Mouse (Mus musculus) heart, postnatal 4 days (tissue): ENCODE measurements around the gene Ush1c. TPM values are rescaled to one million over a fixed set of nuclear protein-coding genes. Genes with fewer than 3 reads are reported as not detected.
A peak's percentile ranks its signal among the peaks of the same experiment; 100 is the strongest.
"Not testable (repeated sequence)": the region's sequence is repeated elsewhere in the genome, so short reads cannot be mapped to it uniquely, and the experiment has no call there.

ENCODE experiments used
- DNase-seq: peaks from one replicate; pipeline ENCODE4 v3.0.0; 2021
- total RNA-seq, 2 experiments: library from RNA; stranded (reverse); gene quantifications; 2 replicates each; pipeline ENCODE4 v1.2.3; 2021

The Ush1c gene
- total RNA-seq, 2 experiments from 2014 or later = 13.1 to 14.2 TPM

DNA sequence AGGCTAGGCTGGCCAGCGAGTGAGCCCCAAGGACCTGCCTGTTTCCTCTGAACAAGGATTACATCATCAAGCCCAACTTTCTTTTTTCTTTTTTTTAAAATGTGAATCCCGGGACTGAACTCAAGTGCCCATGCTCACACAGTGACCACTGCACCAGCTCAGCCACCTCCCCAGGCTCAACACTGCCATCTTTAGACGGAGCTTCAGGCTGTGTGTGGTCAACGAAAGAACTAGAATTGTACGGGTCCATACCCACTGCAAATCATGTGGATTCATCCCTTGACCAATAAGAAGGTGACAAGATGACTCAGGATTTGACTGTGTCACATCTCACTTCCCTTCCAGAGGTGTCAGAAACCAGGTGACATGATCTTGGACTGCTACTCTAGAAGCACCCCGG is 33.5 kb downstream of the Ush1c start:
- no peak for DNase-seq

GRCm38 (mm10) chr7:46204046-46204471 is 34.2 kb downstream of the Ush1c start:
- peak; percentile 71 for DNase-seq

- DNase-seq = no peak
These were observed 36.7 kb downstream of the Ush1c start for GRCm38 (mm10) chr7:46201649-46202048.

DNA sequence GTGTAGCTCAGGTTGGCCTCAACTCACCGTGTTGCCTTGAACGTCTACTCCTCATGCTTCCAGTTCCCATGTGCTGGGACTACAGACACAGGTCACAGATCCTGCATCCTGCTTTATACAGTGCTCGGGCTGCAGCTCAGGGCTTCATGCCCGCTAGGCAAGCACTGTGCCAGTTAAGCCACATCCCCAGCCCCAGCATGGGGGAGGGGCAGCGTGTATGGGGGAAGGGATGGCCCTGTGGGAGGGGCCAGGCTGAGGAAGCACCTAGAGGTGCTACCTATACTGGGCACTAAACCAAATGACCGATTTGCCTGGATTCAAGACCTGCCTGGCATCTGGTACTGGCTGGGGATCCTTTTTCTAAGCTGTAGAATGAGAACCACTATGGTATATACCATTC is 38.3 kb downstream of the Ush1c start:
- DNase-seq = no peak

DNA sequence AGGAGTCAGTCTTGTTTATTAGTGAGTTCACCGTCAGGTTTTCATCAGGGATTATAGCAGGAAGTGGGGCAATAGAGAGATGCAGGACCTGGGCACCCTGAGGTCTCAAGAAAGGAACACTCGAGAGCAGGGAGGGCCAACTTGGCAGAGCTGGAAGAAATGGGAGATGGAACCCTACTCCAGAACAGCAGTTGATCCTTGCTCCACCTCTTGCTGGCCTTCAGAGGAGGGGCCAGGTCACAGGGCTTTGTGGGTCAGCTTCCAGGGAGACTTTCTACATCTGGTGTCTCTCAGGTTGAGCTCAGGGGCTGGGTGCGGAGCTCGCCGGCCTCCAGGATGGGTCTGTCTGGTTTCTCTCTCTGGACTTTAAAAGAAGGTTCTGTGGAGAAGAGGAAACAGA is 42.9 kb downstream of the Ush1c start:
- DNase-seq = no peak

DNA sequence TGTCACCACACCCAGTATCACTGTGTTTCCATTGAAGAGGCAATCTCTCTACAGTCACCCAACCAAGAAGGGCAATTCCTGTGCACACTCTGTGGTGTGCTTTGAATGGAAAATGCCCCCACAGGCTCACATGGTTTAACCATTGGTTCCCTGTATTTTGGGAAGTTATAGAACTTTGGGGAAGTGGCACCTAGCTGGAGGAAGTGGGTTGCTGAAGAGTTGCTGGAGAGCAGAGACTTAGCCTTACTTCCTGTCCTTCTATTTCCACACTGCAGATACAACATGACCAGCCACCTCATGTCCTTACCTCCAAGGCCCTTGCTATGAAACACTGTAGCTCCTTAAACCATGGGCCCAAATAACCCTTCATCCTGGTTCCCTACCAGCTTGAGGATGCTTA is 54.1 kb downstream of the Ush1c start:
- no peak for DNase-seq

GRCm38 (mm10) chr7:46181590-46181989 is 56.7 kb downstream of the Ush1c start:
- DNase-seq = peak; percentile 72

DNA sequence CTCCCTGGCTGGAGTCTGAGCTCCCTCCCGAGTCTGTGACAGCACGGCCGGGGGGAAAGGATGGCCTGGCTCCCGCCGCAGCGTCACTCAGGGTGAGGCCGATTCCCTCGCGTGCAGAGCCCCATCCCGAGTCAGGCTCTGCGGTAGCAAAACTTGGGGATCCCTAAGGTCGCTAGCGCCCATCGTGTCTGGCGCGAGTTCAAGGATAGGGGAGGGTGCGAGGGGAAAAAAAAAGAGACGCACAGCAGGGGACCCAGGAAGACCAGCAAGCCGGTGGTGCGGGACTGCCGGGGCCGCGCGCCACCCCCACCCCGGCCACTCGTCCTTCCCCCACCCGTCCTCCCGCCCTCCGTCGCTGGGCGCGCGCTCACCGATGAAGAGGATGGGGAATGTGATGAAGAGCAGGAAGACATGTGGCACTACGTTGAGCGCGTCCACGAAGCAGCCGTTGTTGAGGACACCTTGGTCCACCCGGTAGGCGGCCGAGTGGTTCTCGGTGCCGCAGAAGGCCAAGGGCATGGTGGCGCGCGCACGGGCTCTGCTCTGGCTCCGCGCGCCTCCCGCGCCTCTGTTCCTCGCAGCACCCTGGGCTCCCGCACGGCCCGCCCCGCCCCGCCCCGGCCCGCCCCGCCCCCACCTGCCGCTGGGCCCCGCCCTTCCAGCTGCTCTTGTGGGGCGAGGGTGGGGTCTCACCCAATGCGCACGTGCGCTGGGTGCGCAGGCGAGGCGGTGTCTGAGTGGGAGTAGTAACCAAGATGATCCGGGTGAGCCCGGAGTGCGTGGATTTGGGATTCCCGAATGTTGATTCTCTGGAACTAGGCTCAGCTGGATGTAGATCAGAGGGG is 58.6 kb downstream of the Ush1c start, which contains the start of gene Abcc8:
TSS of gene Abcc8 (minus strand) at position 603 of the 845 bp plus-strand sequence.
- peak; percentile 27 for DNase-seq

DNA sequence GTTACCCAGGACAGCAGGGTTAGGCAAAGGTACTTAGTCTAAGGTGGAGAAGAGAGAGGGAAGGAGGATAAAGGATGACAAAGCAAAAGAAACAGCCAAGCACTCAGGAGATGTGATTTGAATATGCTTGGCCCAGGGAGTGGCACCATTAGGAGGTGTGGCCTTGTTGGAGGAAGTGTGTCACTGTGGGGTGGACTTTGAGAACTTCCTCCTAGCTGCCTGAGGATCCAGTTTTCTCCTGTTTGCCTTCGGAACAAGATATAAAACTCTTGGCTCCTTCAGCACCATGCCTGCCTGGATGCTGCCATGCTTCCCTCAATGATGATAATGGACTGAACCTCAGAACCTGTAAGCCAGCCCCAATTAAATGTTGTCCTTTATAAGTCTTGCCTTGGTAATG is 69.3 kb downstream of the Ush1c start:
- DNase-seq = not testable (repeated sequence)

DNA sequence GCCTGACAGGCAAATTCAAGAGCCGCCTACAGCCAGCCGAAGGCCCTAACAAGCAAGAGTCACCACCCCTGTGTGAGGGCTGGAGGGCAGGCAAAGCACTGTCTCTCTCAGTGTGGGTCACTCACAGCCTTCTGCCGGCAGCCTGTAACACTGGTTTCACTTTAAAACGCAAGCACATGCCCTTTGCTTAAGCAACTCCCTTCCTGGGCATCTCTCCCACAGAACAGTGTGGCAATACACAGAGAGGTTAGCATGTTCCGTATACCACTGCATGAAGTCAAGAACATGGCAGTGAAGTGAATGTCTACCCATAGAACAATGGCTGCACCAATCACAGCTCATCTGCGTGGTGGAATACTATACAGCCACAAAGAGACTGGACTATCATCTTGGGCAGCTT is 69.9 kb downstream of the Ush1c start:
- no peak for DNase-seq

DNA sequence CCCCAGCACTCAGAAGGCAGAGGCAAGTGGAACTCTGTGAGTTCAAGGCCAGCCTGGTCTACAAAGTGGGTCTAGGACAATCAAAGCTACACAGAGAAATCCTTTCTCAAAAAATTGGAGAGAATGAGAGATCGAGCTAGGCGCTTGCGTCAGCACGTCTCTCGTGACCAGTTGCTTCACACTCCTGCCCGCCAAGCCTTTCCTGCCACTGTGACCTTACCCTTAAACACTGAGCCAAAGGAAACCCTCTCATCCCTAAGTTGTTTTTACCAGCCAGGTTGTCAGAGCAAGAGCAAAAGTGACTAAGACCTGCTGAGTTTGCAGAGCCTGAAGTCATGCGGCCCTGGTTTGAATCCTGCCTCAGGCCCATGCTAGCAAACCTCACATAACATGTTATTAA is 70.4 kb downstream of the Ush1c start:
- no peak for DNase-seq

- no peak for DNase-seq
These were observed 72.4 kb downstream of the Ush1c start for GRCm38 (mm10) chr7:46165876-46166275.

DNA sequence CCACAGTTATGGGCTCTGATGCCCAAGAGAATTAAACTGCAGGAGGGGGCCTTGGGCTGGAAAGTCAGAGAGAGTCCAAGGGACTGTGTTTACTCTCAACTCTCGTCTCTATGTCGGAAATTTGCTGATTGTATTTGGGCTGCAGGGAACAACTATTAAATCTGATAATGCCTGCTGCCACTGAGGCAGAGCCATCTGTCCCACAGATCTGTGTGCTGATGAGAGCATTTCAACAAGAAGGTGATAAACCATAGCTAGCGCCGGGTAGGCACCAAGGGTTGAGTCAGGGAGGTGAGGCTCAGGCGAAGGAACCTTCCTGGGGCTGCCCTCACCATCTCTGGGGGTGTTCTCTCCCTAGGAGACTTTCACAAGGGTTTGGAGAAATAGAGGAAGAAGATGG is 75.6 kb downstream of the Ush1c start:
- DNase-seq = no peak

GRCm38 (mm10) chr7:46162132-46162727 is 76.1 kb downstream of the Ush1c start:
- peak; percentile 77 for DNase-seq

GRCm38 (mm10) chr7:46161615-46162014 is 76.7 kb downstream of the Ush1c start:
- DNase-seq = peak; percentile 26

DNA sequence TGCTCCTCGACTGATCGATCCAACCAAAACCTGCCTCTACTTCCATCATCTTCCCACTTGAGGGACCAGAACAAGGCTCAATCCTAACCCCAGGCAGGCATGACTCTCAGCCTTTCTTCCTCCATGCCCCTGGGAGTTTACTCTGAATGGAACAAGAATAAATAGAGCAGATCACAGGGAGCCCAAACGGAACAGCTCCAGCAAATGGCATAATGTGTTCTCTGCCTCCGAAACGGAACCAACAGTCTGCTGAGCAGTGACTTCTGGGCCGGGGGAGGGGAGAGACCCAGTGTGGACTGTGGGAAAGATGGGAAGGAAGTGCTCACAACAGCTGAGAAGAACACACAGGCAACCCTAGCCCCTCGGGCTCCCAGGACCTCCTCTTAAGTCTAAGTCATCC is 80.6 kb downstream of the Ush1c start:
- DNase-seq = no peak

- DNase-seq = no peak
These were observed 83.5 kb downstream of the Ush1c start for GRCm38 (mm10) chr7:46154498-46155488.

DNA sequence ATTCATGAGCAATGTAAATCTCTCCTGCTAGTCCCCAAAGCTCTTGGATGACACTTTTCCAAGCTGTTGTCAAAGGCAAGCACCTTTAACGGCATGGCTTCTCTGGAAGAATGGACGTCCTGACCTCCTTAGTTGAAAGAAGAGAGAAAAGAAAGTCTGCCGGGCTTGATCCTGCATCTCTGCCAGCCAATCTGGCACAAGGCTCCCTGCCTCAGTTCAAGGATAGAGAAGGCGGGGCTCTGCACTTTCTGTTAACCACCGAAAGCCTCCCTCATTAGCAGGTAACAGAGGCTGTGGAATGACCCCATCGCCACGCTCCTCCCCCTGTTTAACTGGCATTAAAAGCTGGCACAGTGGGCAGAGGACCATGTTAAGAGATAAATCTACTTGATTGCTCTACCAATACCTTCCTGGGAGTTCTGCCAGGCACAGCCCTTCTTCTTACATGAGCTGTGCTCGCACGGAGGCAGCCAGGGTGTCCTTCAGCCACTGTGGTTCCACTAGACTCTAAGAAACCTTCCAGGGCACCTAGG is 85.4 kb downstream of the Ush1c start:
- no peak for DNase-seq

DNA sequence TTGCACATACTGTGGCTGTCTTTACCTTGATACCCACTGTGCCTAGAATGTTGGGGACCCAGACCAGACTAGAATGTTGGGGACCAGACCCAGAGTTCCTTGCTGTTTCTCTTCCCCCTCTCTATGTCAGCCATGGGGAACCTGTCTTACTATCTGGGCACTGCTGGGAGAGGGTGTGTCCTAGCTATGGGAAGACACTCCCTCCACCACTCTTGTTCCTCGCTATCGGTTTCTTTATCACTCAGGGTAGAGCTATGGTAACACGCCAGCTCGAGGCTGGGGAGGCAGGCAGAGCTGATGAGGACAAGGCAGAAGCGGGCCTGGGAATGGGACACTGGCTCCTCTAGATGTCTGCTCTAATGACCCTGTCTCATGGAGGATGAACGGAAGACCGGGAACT is 90.9 kb downstream of the Ush1c start:
- DNase-seq = no peak

DNA sequence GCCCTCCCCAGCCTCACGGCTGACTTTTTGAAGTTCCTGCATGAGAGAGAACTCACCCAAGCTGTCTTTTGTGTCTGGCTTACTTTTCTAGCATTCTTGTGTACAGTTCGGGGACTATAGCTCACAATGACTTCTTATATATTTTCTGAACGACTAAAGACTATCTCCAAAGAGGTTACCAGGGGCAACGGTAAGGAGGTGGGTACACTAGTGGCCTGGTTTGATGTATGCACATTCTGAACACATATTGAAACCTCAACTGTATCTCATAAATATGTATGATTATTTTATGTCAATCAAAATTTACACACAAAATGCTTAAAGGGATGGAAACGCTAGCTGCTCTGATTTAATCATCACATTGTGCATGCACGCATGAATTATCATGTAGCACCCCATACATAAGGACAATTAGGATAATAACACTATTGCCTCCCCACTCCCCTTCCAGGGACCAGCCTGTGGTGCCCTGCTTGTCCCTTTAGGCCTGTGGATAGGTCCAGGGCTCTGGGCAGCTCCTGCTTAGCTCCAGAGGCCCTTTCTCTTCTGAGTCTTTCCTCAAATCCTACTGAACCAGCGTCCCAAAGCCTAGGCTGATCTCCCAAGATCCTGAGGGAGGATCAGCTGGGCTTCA is 91.5 kb downstream of the Ush1c start:
- DNase-seq = no peak
